Mouse (Mus musculus) liver, adult (tissue): ENCODE measurements around the gene Ywhag.

Source experiments
- GATA4 ChIP-seq: IDR thresholded peaks from 2 replicates; pipeline ENCODE4 v1.6.1; 2014; ENCODE audit warnings: mild to moderate bottlenecking, low read length; ENCODE audit not compliant: insufficient replicate concordance

Gene Ywhag

GRCm38 (mm10) chr5:135957207-135957974 is 23.0 kb upstream of the Ywhag start:
- TF ChIP-seq GATA4 = no peak; the same call in 1 of the 2 replicates

DNA sequence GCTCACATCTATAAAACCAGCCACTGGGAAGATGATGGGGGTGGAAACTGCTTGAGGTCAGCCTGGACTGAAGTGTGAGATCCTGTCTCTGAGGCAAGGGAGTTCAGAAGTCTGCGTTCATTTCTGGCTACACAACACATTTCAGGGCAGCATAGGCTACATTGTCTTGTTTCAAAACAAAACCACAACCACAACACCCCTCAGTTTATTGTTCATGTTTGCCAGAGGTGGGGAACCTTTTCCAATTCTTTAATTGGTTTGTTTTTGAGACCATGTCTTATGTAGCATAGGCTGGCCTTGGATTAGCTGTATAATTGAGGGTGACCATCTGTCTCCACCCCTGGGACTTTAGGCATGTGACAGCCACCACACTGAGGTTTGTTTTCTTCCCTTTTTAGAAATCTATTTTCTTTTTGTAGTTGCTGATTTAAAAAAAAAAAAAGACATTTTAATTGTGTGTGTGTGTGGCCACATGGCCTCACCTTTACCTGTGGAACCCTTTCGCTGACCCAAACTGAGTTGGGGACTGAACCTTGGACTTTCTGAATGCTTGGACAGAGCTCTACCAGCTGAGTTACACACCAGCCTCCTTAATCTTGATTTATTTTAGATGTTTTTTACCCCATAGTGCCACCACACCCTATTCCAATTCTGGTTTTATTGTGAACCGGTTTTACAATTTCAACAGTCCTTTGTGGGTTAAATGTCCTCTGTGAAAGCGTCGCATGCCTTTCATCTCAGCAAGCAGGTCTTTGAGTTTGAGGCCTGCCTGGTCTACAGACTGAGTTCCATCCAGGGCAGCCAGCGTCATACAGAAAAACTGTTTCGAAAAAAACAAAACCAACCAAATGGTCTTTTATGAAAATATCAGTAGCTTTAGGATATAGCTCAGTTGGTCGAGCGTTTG is 22.1 kb upstream of the Ywhag start:
- TF ChIP-seq GATA4 = no peak

DNA sequence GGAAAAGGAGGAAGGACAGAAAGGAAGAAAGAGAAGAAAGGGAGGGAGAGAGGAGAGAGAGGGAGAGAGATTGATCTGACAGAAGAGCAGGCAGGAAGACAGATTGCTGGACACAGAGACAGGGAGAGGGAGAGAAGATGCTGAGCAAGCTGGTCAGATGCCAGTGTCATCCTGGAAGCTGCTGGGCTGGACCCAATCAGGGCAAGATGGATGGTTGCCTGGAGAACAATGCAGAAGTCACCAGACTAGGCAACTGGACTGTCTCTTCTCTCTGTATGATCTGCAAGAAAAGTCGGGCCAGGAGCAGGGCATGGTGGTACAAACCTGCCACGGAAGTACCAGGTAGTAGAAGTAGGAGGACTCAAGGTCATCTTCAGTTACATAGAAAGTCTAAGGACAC is 18.4 kb upstream of the Ywhag start:
- no peak for TF ChIP-seq GATA4

DNA sequence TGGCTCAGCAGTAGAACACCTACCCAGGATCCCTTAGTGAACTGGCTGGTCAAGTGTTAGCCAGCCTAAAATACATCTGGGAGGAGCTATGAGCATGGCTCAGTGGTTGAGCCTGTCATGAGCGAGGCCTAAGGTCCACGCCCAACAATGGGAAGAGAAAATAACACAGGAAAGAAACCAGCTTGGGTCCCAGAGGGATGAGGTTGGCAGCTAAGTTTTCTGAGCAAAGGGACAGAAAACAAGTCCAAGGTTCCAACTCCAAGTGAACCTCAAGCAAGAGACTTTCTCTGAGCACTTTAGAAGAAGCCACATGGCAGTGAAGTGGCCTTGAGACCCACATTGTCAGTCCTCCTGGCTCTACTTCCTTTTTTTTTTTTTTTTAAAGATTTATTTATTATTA is 17.2 kb upstream of the Ywhag start:
- no peak for TF ChIP-seq GATA4

DNA sequence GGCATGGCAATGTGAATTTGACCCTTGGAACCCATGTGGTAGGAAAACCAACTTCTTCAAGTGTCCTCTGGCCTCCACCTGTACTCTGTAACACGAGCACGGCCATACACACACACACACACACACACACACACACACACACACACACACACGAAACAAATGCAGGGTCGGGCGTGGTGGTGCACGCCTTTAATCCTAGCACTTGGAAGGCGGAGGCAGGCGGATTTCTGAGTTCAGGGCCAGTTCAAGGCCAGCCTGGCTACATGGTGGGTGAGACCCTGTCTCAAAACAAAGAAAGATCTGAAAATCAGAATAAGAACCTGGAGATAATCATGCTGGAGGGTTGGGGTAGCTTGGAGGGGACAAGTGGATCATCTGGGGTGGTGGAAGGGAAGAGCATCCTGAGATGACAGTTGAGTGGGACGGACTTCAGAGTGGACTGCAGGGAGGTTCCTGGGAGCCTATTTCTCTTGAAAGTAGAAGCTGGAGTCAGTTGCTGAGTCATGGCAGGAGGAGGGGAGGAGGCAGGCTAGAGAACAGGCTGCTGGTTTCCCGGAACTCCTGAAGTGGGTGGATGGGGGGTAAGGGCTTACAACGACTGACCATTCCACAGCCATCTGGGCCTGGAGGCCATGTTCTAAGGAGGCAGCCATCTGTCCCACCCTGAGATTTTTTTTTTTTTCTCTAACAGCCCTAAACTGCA is 16.4 kb upstream of the Ywhag start:
- TF ChIP-seq GATA4 = no peak

DNA sequence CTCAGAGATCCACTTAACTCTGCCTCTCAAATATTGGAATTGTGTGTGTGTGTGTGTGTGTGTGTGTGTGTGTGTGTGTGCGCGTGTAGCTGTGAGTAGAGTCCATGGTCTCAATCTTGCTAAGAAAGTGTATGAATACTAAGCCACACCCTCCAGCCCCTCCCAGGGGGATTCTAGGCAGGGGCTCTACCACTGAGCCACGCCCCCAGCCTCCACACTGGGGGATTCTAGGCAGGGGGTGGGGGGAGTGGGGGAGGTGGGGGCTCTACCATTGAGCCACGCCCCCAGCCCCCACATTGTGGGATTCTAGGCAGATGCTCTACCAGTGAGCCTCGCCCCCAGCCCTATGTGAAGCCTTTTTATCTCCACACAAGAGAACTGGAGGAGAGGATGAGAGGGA is 12.2 kb upstream of the Ywhag start:
- no peak for TF ChIP-seq GATA4

DNA sequence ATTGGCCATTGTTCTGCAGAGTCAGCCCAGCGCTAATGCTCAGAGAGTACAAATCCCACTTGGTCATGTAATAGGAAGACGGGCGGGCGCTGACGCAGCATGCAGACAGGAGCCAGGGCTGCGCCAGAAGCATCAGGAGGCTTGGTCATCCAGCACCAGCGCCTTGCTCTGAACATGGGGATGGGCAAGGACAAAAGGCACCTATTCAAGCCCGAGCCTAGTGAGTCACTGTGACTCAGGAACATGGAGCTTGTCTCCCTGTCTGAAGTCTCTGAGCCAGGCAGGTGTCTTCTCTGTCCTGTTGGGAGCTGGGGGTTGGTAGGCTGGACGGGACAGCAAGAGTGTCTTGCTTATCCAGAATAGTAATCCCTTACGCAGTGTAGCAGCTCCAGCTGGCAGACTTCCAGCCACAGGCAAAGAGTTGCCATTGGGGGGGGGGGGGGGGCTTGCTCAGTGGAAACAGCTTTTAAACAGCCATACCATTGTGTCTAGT is 11.5 kb upstream of the Ywhag start:
- TF ChIP-seq GATA4 = no peak

- TF ChIP-seq GATA4 = no peak
Observed at GRCm38 (mm10) chr5:135942710-135943109, 8.3 kb upstream of the Ywhag start.

GRCm38 (mm10) chr5:135940587-135940986 is 6.2 kb upstream of the Ywhag start:
- no peak for TF ChIP-seq GATA4

DNA sequence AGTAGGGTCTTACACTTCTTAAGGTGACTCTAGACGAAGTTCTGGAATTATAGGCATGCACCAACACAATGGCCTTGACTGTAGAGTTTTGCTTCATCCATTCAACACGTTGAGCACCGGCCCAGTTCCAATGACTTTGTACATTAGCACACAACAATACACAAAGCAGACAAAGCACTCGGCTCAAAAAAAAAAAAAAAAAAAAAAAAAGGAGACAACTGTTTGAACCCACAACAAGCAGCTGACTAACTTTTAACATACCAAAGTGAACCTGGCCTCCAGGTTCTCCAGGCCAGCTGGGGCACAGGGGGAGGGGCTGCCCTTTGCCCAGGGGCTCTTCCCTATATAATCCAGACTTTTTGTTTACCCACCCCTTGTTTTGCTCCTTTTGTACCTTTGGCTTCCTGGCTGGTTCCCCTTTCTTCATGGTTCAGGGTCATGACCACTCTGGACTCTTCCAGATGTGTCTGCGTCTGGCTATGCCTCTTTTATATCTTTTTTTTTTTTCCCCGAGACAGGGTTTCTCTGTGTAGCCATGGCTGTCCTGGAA is 1.3 kb upstream of the Ywhag start:
- no peak for TF ChIP-seq GATA4

- no peak for TF ChIP-seq GATA4
Observed at GRCm38 (mm10) chr5:135935176-135935523, 734 bp upstream of the Ywhag start.

- no peak; the same call in 1 of the 2 replicates for TF ChIP-seq GATA4
Observed at GRCm38 (mm10) chr5:135933900-135934441, 445 bp downstream of the Ywhag start.

GRCm38 (mm10) chr5:135933222-135933899 is 1.1 kb downstream of the Ywhag start:
- no peak for TF ChIP-seq GATA4

DNA sequence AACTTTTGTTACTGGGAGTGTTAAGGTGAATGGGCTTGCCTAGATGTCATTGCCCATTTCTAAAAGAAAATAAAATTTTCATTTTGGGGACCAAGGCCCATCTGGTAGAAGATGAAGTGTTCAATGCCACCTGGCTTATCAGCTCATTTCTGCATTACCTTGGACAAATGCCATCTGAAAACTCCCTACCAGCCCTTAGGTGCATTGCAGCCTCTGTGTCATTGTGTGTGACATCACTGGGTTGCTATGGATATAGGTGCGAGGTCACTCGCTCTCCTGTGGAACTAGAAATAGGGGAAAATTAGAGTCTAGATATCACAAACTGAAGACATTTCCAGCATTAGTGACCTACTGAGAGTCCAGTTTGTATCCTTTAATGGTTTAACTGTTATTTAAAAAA is 2.1 kb downstream of the Ywhag start:
- TF ChIP-seq GATA4 = no peak
